Mouse (Mus musculus): ENCODE measurements at regions not wholly inside any gene's neighbourhood (a gene's known extent, or its start where the extent isn't known, plus 50 kb on each side); places are given as distances from the start of the nearest gene placed in this dataset.

DNA sequence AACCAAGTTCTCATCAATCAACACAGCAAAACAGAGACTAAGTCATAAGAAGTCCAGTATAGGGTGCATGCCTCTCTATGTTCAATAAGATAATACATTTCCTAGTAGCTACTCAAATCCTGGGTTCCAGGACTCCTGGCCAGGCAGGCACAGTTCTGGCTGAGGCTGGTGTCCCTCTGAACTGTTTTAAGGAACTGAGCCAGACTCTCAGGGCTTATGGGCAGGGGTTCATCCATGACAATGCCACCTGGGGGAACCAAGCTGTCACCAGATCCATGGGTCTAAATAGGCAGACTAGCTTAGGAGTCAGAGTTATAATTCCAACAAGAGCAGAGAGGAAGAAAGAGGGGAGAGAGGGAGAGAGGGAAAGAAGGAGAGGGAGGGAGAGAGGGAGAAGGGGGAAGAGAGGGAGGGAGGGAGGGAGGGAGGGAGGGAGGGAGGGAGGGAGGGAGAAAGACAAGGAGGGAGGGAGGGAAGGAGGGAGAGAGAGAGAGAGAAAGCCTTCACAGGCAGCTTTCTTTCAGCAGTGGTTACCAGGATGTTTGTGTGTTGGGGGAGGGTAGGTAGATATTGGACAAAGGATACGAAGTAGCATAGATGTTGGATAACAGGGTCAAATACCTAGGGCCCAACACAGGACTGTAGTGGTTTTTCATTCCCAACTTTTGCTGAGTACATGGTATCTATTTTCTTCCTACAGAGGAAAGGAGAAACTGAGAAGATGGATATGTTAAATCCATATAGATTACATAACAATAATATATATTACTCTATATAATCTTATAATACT, 100.3 kb upstream of the Adcy1 start:
- TF ChIP-seq CTCF (IDR thresholded peaks at IDR 0.05; ENCODE audit: low read depth) (no peak), EP300 (IDR thresholded peaks at IDR 0.05; ENCODE audit: low read depth) (no peak)
